ENCODE assay signal across 33 mouse cellular contexts in the genomic region with DNA sequence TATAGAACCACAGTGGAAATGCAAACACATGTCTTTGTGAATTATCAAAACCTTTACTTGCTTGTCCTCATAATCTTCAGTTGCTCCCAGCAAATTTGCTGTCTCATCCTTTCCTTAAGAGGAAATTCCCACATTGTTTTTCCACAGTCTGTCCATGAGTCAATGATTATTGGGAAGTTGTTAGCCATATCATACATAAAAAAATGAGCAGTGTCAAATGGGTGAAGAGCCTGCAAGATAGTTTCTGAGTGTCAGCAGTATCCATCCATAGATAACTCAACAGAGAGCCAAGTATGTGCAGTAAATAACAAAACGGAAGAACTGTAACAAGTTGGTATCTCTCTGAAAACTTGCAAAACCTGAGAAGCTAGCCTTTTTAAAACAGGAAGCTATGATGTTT. TPM values are rescaled to one million over a fixed set of nuclear protein-coding genes. Genes with fewer than 3 reads are reported as not detected.
DNase-seq lines count a peak whose midpoint lies in the region; ATAC-seq and TF ChIP-seq lines count a peak whose summit lies in the region.
"Had no signal": no experiment of that assay in that cellular context is flagged by ENCODE, and none has a peak within 500 bp of the region (broad histone marks: within the 10 kb centered on the region; RNA-seq: fewer than 3 reads in every experiment).

Gene Ccr3 (plus strand): TSS at position 301 of the 400 bp plus-strand sequence.

- no peaks in the 10 kb centered on the region for H3K79me2 ChIP-seq in MEL (ENCODE audit: control insufficient read depth, insufficient read depth, low read length, poor library complexity)

- H3K36me3 ChIP-seq in MEL (ENCODE audit: control insufficient read depth in 1 of 2, insufficient read depth in 2 of 2, low read length in 2 of 2): peaks cover 0 to 33% of the 10 kb centered on the region in 2 experiments; a peak in 2 of 4 replicates
- H3K36me3 ChIP-seq: embryonic facial prominence, embryonic 12.5 days; embryonic facial prominence, embryonic 15.5 days; forebrain, embryonic 10.5 days; heart, embryonic 10.5 days; heart, embryonic 13.5 days had no signal

- no peaks in the 10 kb centered on the region; a peak in 2 of 4 replicates for H3K27me3 ChIP-seq in MEL (ENCODE audit: control insufficient read depth in 1 of 2, insufficient read depth in 2 of 2, low read length in 2 of 2)
- H3K27me3 ChIP-seq: embryonic facial prominence, embryonic 12.5 days; embryonic facial prominence, embryonic 15.5 days; heart, embryonic 13.5 days had no signal

- no peak within 1 kb of the TSS for H3K4me3 ChIP-seq in MEL (ENCODE audit: control insufficient read depth in 1 of 2, insufficient read depth in 1 of 2, low read depth in 2 of 2, low read length in 2 of 2)
- H3K4me3 ChIP-seq in layer of hippocampus, adult 2 months: no peak within 1 kb of the TSS
- H3K4me3 ChIP-seq: embryonic facial prominence, embryonic 12.5 days; embryonic facial prominence, embryonic 15.5 days; erythroblast, embryonic 14.5 days; forebrain, embryonic 10.5 days; heart, adult 2 months; heart, embryonic 10.5 days; heart, embryonic 13.5 days had no signal

- peak; percentile 35 for DNase-seq in MEL (ENCODE audit: low read depth, low spot score)
- DNase-seq in spleen, postnatal 36 days (ENCODE audit: low spot score in 2 of 2): no peak
- DNase-seq in layer of hippocampus, adult 2 months (ENCODE audit: low spot score in 2 of 2): no peak
- no peak for DNase-seq in right cerebral cortex, postnatal 10 days (ENCODE audit: low spot score in 2 of 2)
- DNase-seq: adrenal gland, postnatal 10 days; adrenal gland, postnatal 36 days; cerebellum, adult 11 months; cerebellum, adult 2 months; cerebellum, adult 9-11 months; cerebellum, postnatal 25 days; gastrocnemius, postnatal 10 days; gastrocnemius, postnatal 36 days; heart, adult 2 months; heart, postnatal 14 days; heart, postnatal 4 days had no signal

- no peak for TF ChIP-seq RAD21 in MEL (IDR thresholded peaks at IDR 0.05; ENCODE audit: low read depth, low read length)

- H3K4me1 ChIP-seq in MEL (ENCODE audit: control insufficient read depth in 1 of 2, insufficient read depth in 2 of 2, low read length in 2 of 2): peaks cover 14 to 21% of the 10 kb centered on the region in 2 experiments
- H3K4me1 ChIP-seq: embryonic facial prominence, embryonic 12.5 days; embryonic facial prominence, embryonic 15.5 days; forebrain, embryonic 10.5 days; heart, embryonic 10.5 days; heart, embryonic 13.5 days had no signal

- no peak for TF ChIP-seq POLR2A in MEL (IDR thresholded peaks at IDR 0.05; ENCODE audit: control insufficient read depth in 1 of 2, insufficient read depth in 1 of 2, low read depth in 1 of 2, low read length in 2 of 2, poor library complexity in 1 of 2)

- no peak for ATAC-seq in erythroid progenitor cell, adult 5-6 weeks (replicated peaks; ENCODE audit: low FRiP score, poor library complexity, severe bottlenecking)
- ATAC-seq in monocyte, adult 5-6 weeks (replicated peaks; ENCODE audit: insufficient number of reproducible peaks, low FRiP score, low TSS enrichment, poor library complexity, severe bottlenecking): no peak
- ATAC-seq: forebrain, embryonic 14.5 days; hindbrain, postnatal 0 days; inflammation-experienced regulatory T-cells, adult 6 months; Patski had no signal

- TF ChIP-seq EP300 in MEL (IDR thresholded peaks at IDR 0.05; ENCODE audit: low read depth in 1 of 2, low read length in 2 of 2): peak in 1 of 2 experiments; percentile 59; a peak in 3 of 4 replicates

- no peaks in the 10 kb centered on the region for H3K9me3 ChIP-seq in MEL (replicated peaks; ENCODE audit: insufficient read depth, low read length)
- H3K9me3 ChIP-seq: embryonic facial prominence, embryonic 12.5 days; embryonic facial prominence, embryonic 15.5 days; forebrain, embryonic 10.5 days; heart, embryonic 10.5 days; heart, embryonic 13.5 days had no signal

- H3K9ac ChIP-seq in MEL (ENCODE audit: control insufficient read depth, low read depth, low read length, poor library complexity, severe bottlenecking): no peak within 1 kb of the TSS
- H3K9ac ChIP-seq: embryonic facial prominence, embryonic 12.5 days; embryonic facial prominence, embryonic 15.5 days; heart, embryonic 13.5 days; hindbrain, embryonic 14.5 days had no signal

- no peak for TF ChIP-seq CTCF in MEL (IDR thresholded peaks at IDR 0.05 in 2 of 3, conservative IDR thresholded peaks at IDR 0.05 in 1 of 3; ENCODE audit: control insufficient read depth in 1 of 3, insufficient read depth in 1 of 3, low read depth in 2 of 3, low read length in 3 of 3, poor library complexity in 1 of 3, severe bottlenecking in 1 of 3)
- no peak for TF ChIP-seq CTCF in layer of hippocampus, adult 2 months (conservative IDR thresholded peaks at IDR 0.05)

- H3K27ac ChIP-seq in MEL (ENCODE audit: control insufficient read depth, low read depth, low read length): no peak within 1 kb of the TSS
- H3K27ac ChIP-seq in layer of hippocampus, adult 2 months: no peak within 1 kb of the TSS
- H3K27ac ChIP-seq: embryonic facial prominence, embryonic 12.5 days; embryonic facial prominence, embryonic 15.5 days; forebrain, embryonic 10.5 days; heart, adult 2 months; heart, embryonic 10.5 days; heart, embryonic 13.5 days; hindbrain, embryonic 14.5 days; hindbrain, postnatal 0 days had no signal

TF ChIP-seq in MEL, 35 proteins besides CTCF, POLR2A, EP300 and RAD21:
- TF ChIP-seq TAL1 (IDR thresholded peaks at IDR 0.05; ENCODE audit: low read length) (no peak), CHD2 (IDR thresholded peaks at IDR 0.05; ENCODE audit: low read length) (no peak), E2F4 (IDR thresholded peaks at IDR 0.05; ENCODE audit: borderline replicate concordance, low read depth, low read length) (no peak), POLR2AphosphoS5 (IDR thresholded peaks at IDR 0.05; ENCODE audit: borderline replicate concordance, low read depth, low read length) (no peak), HCFC1 (IDR thresholded peaks at IDR 0.05; ENCODE audit: low read depth, low read length) (no peak), GABPA (IDR thresholded peaks at IDR 0.05; ENCODE audit: low read depth, low read length) (no peak), TCF12 (IDR thresholded peaks at IDR 0.05; ENCODE audit: low read depth, low read length) (peak; percentile 35; the same call in 1 of the 2 replicates), POLR2AphosphoS2 (IDR thresholded peaks at IDR 0.05; ENCODE audit: low read length) (no peak), MAX (IDR thresholded peaks at IDR 0.05; ENCODE audit: low read length) (no peak), GATA1 (IDR thresholded peaks at IDR 0.05; ENCODE audit: low read depth, low read length) (peak; percentile 49; the same call in 1 of the 2 replicates), USF1 (IDR thresholded peaks at IDR 0.05; ENCODE audit: low read depth, low read length) (no peak), ETS1 (IDR thresholded peaks at IDR 0.05; ENCODE audit: low read depth, low read length) (peak; percentile 38; the same call in 1 of the 2 replicates), ELF1 (IDR thresholded peaks at IDR 0.05; ENCODE audit: low read depth, low read length) (no peak), KAT2A (conservative IDR thresholded peaks at IDR 0.05; ENCODE audit: low read depth, low read length) (no peak), MAFK (IDR thresholded peaks at IDR 0.05; ENCODE audit: borderline replicate concordance, low read depth, low read length) (no peak), ZNF384 (IDR thresholded peaks at IDR 0.05; ENCODE audit: low read depth, low read length) (peak; percentile 46; the same call in 1 of the 2 replicates), UBTF (IDR thresholded peaks at IDR 0.05; ENCODE audit: borderline replicate concordance, insufficient read depth, low read depth, low read length) (no peak)

RNA-seq across cellular contexts. Expression of gene Ccr3, which starts in this region (rescaled TPM):
- total RNA-seq in MEL (2012; rRNA removed): not detected in 2 replicates
- not detected for polyA plus RNA-seq in MEL (2012; ENCODE audit: insufficient read depth in 1 of 2, insufficient read length in 2 of 2, low read depth in 1 of 2, low replicate concordance in 2 of 2, missing spikeins in 1 of 2)
- 21.4 and 26.3 TPM in 2 replicates for total RNA-seq in erythroid progenitor cell, adult 5-6 weeks (2015; ENCODE audit: low replicate concordance)
- total RNA-seq in erythroid progenitor cell, adult 5-6 weeks (2017; ENCODE audit: low replicate concordance): 14.7 and 15.8 TPM in 2 replicates
- 1.6 to 124 TPM (median 118 TPM) in 3 replicates for total RNA-seq in monocyte, adult 5-6 weeks (2017)
- total RNA-seq in layer of hippocampus, adult 2 months (2021): not detected
- total RNA-seq: adrenal gland, adult 18-20 months; common myeloid progenitor, adult 5-6 weeks; ES-E14; gastrocnemius, adult 18-20 months; gastrocnemius, postnatal 36 days; heart, adult 2 months; heart, postnatal 14 days; heart, postnatal 4 days; hindbrain, postnatal 0 days had no signal
- polyA plus RNA-seq: cerebellum, adult 2 months; embryonic facial prominence, embryonic 12.5 days; erythroblast, embryonic 14.5 days; forebrain, embryonic 10.5 days; forebrain, embryonic 14.5 days; hindbrain, embryonic 11.5 days; hindbrain, embryonic 14.5 days; hindbrain, postnatal 0 days; Patski had no signal

Comparison
In these comparisons a context has a peak if more than half of its experiments do, and no peak if none do; other contexts are left out.
1. Peak in DNase-seq in MEL; RNA of the gene not detected or under 1 TPM.